Mouse (Mus musculus): ENCODE results near the gene Cntnap4. TPM values are rescaled to one million over a fixed set of nuclear protein-coding genes. Genes with fewer than 3 reads are reported as not detected.

Gene Cntnap4
- polyA plus RNA-seq (2021) = not detected

GRCm38 (mm10) chr8:112569471-112570141 is at the start of gene Cntnap4:
Gene Cntnap4, plus strand, starts transcription at chr8:112570043.
- CTCF ChIA-PET = no interaction called here

GRCm38 (mm10) chr8:112557376-112557775 is 12.5 kb upstream of the Cntnap4 start:
- in situ Hi-C loops (cut with MboI; ENCODE audit: low pct_unique_long_range_greater_than_20kb) = loop anchor here (25.0 kb wide), 1 partner anchor 1030 kb away; no protein-coding TSS in a partner anchor
- DNase-seq (ENCODE audit: low read depth, low spot score) (no peak), ATAC-seq (no peak)
- no peaks in the 10 kb centered on the region for H3K27me3 ChIP-seq
- no peak for TF ChIP-seq CTCF (IDR thresholded peaks at IDR 0.05)
- CTCF ChIA-PET = no interaction called here
- POLR2A ChIA-PET = no interaction called here

More at GRCm38 (mm10) chr8:112569471-112570141, at the start of gene Cntnap4:
- H3K27me3 ChIP-seq = peaks cover 24% of the 10 kb centered on the region
- POLR2A ChIA-PET = interaction anchor here (0.6 kb wide), 1 partner anchor 229 kb away, joined by 4 read pairs; no protein-coding TSS in a partner anchor
- no peak for TF ChIP-seq CTCF (IDR thresholded peaks at IDR 0.05)
- ATAC-seq (no peak), DNase-seq (ENCODE audit: low read depth, low spot score) (no peak)
- in situ Hi-C loops (cut with MboI; ENCODE audit: low pct_unique_long_range_greater_than_20kb) = loop anchor here (5.0 to 25.0 kb wide), 2 partner anchors 403 to 1018 kb away; no protein-coding TSS in a partner anchor

- ATAC-seq (no peak), DNase-seq (ENCODE audit: low read depth, low spot score) (no peak)
- TF ChIP-seq CTCF (IDR thresholded peaks at IDR 0.05) = no peak
- CTCF ChIA-PET = interaction anchor here (1.0 kb wide), 1 partner anchor 402 kb away, joined by 3 read pairs; no protein-coding TSS in a partner anchor
- peaks cover 24% of the 10 kb centered on the region for H3K27me3 ChIP-seq
- in situ Hi-C loops (cut with MboI; ENCODE audit: low pct_unique_long_range_greater_than_20kb) = loop anchor here (5.0 to 25.0 kb wide), 2 partner anchors 402 to 1017 kb away; no protein-coding TSS in a partner anchor
- POLR2A ChIA-PET = no interaction called here
These were observed 698 bp downstream of the Cntnap4 start for GRCm38 (mm10) chr8:112570541-112570940.

- DNase-seq (ENCODE audit: low read depth, low spot score) (no peak), ATAC-seq (peak; percentile 69)
- in situ Hi-C loops (cut with MboI; ENCODE audit: low pct_unique_long_range_greater_than_20kb) = loop anchor here (5.0 to 25.0 kb wide), 2 partner anchors 401 to 1016 kb away; no protein-coding TSS in a partner anchor
- ChIA-PET CTCF (interaction anchor here (1.0 to 1.3 kb wide), 2 partner anchors 31 to 401 kb away, joined by 3 read pairs; no protein-coding TSS in a partner anchor), POLR2A (no interaction called here)
- TF ChIP-seq CTCF (IDR thresholded peaks at IDR 0.05) = peak; percentile 75
- H3K27me3 ChIP-seq = peaks cover 24% of the 10 kb centered on the region
These were observed 1.6 kb downstream of the Cntnap4 start for GRCm38 (mm10) chr8:112571337-112571904.

- in situ Hi-C loops (cut with MboI; ENCODE audit: low pct_unique_long_range_greater_than_20kb) = no loop called here
- no peak for TF ChIP-seq CTCF (IDR thresholded peaks at IDR 0.05)
- CTCF ChIA-PET = no interaction called here
- no peak for ATAC-seq
- POLR2A ChIA-PET = no interaction called here
- DNase-seq (ENCODE audit: low read depth, low spot score) = no peak
- H3K27me3 ChIP-seq = no peaks in the 10 kb centered on the region
These were observed 11.6 kb downstream of the Cntnap4 start for GRCm38 (mm10) chr8:112581473-112581872.

- ChIA-PET CTCF (no interaction called here), POLR2A (no interaction called here)
- in situ Hi-C loops (cut with MboI; ENCODE audit: low pct_unique_long_range_greater_than_20kb) = no loop called here
- ATAC-seq (no peak), DNase-seq (ENCODE audit: low read depth, low spot score) (no peak)
- no peaks in the 10 kb centered on the region for H3K27me3 ChIP-seq
- TF ChIP-seq CTCF (IDR thresholded peaks at IDR 0.05) = no peak
These were observed 13.6 kb downstream of the Cntnap4 start for GRCm38 (mm10) chr8:112583440-112583839.

GRCm38 (mm10) chr8:112588357-112589051 is 18.7 kb downstream of the Cntnap4 start:
- ChIA-PET POLR2A (no interaction called here), CTCF (interaction anchor here (2.5 kb wide), 1 partner anchor 14 kb away, joined by 7 read pairs; no protein-coding TSS in a partner anchor)
- H3K27me3 ChIP-seq = peaks cover 3% of the 10 kb centered on the region
- ATAC-seq = no peak
- in situ Hi-C loops (cut with MboI; ENCODE audit: low pct_unique_long_range_greater_than_20kb) = no loop called here
- DNase-seq (ENCODE audit: low read depth, low spot score) = no peak
- no peak for TF ChIP-seq CTCF (IDR thresholded peaks at IDR 0.05)

GRCm38 (mm10) chr8:112589052-112589389 is 19.2 kb downstream of the Cntnap4 start:
- in situ Hi-C loops (cut with MboI; ENCODE audit: low pct_unique_long_range_greater_than_20kb) = no loop called here
- ChIA-PET CTCF (interaction anchor here (2.5 kb wide), 1 partner anchor 14 kb away, joined by 7 read pairs; no protein-coding TSS in a partner anchor), POLR2A (no interaction called here)
- no peak for TF ChIP-seq CTCF (IDR thresholded peaks at IDR 0.05)
- ATAC-seq = no peak
- DNase-seq (ENCODE audit: low read depth, low spot score) = no peak
- H3K27me3 ChIP-seq = peaks cover 3% of the 10 kb centered on the region

GRCm38 (mm10) chr8:112596023-112596776 is 26.4 kb downstream of the Cntnap4 start:
- ATAC-seq (no peak), DNase-seq (ENCODE audit: low read depth, low spot score) (no peak)
- POLR2A ChIA-PET = interaction anchor here (0.7 kb wide), 1 partner anchor 879 kb away, joined by 6 read pairs; no protein-coding TSS in a partner anchor

GRCm38 (mm10) chr8:112599975-112600374 is 30.1 kb downstream of the Cntnap4 start:
- CTCF ChIA-PET = no interaction called here
- no peak for TF ChIP-seq CTCF (IDR thresholded peaks at IDR 0.05)
- POLR2A ChIA-PET = no interaction called here
- no peaks in the 10 kb centered on the region for H3K27me3 ChIP-seq
- ATAC-seq (no peak), DNase-seq (ENCODE audit: low read depth, low spot score) (no peak)
- in situ Hi-C loops (cut with MboI; ENCODE audit: low pct_unique_long_range_greater_than_20kb) = no loop called here

More at GRCm38 (mm10) chr8:112596023-112596776, 26.4 kb downstream of the Cntnap4 start:
- no peak for TF ChIP-seq CTCF (IDR thresholded peaks at IDR 0.05)
- in situ Hi-C loops (cut with MboI; ENCODE audit: low pct_unique_long_range_greater_than_20kb) = no loop called here
- no peaks in the 10 kb centered on the region for H3K27me3 ChIP-seq
- CTCF ChIA-PET = no interaction called here
